8 mouse cellular contexts compared by ENCODE assay signal in genomic region chr17:27032869-27033268, GRCm38 (mm10). TPM values are rescaled to one million over a fixed set of nuclear protein-coding genes. Genes with fewer than 3 reads are reported as not detected.
DNase-seq lines count a peak whose midpoint lies in the region; ATAC-seq and TF ChIP-seq lines count a peak whose summit lies in the region.

No protein-coding gene starts in this region.

- no peaks in the 10 kb centered on the region for H3K9me3 ChIP-seq in hindbrain, embryonic 14.5 days (ENCODE audit: control insufficient read depth, low read length)

- no peak for TF ChIP-seq POLR2A in small intestine, adult 2 months (IDR thresholded peaks at IDR 0.05; ENCODE audit: low read depth, low read length)

- H3K4me1 ChIP-seq in hindbrain, embryonic 14.5 days (replicated peaks; ENCODE audit: control insufficient read depth, insufficient read depth, low read length), result peaks cover 5% of the 10 kb centered on the region
- H3K4me1 ChIP-seq in small intestine, adult 2 months (ENCODE audit: control insufficient read depth, insufficient read depth, insufficient read length, low read length), result peaks cover 9% of the 10 kb centered on the region

- peak; percentile 88 for TF ChIP-seq CTCF in small intestine, adult 2 months (IDR thresholded peaks at IDR 0.05; ENCODE audit: extremely low read depth, insufficient read length, insufficient replicate concordance, low read depth, low read length)

- 2% methylated on average over 14 of the region's 14 CpGs for WGBS in hindbrain, embryonic 14.5 days
- WGBS in small intestine, adult 2 months, result 4% methylated on average over 14 of the region's 14 CpGs

- peak; percentile 31; the same call in 1 of the 2 replicates for ATAC-seq in hindbrain, embryonic 14.5 days (ENCODE audit: low FRiP score)
- ATAC-seq in megakaryocyte progenitor cell, adult 5-6 weeks (replicated peaks; ENCODE audit: poor library complexity), result peak; percentile 57
- ATAC-seq in erythroid progenitor cell, adult 5-6 weeks (replicated peaks; ENCODE audit: low FRiP score, poor library complexity, severe bottlenecking), result no peak

- DNase-seq in WW6 (ENCODE audit: low read depth, low spot score), result peak; percentile 84
- peak; percentile 85 for DNase-seq in cerebellum, adult 9-10 months
- peak; percentile 72 to 74 for DNase-seq in frontal cortex, postnatal 25 days (ENCODE audit: low spot score in 2 of 2)
- peak; percentile 90 for DNase-seq in hindbrain, embryonic 14.5 days (ENCODE audit: low spot score)
- peak; percentile 57 to 64 for DNase-seq in layer of hippocampus, postnatal 36 days

- H3K27me3 ChIP-seq in hindbrain, embryonic 14.5 days (ENCODE audit: control insufficient read depth, insufficient read depth, low read length), result no peaks in the 10 kb centered on the region
- H3K27me3 ChIP-seq in small intestine, adult 2 months (ENCODE audit: control insufficient read depth, insufficient read depth, low read length), result no peaks in the 10 kb centered on the region

- no peak overlapping the region for H3K9ac ChIP-seq in hindbrain, embryonic 14.5 days

- no peak overlapping the region for H3K27ac ChIP-seq in hindbrain, embryonic 14.5 days
- no peak overlapping the region for H3K27ac ChIP-seq in small intestine, adult 2 months (ENCODE audit: insufficient read depth, low read depth, low read length)

- no peaks in the 10 kb centered on the region for H3K36me3 ChIP-seq in hindbrain, embryonic 14.5 days (replicated peaks; ENCODE audit: control insufficient read depth, insufficient read depth)
- no peaks in the 10 kb centered on the region for H3K36me3 ChIP-seq in small intestine, adult 2 months (ENCODE audit: control insufficient read depth, insufficient read depth, low read length)

- peak overlapping the region; percentile 21; the same call in 1 of the 2 replicates for H3K4me2 ChIP-seq in hindbrain, embryonic 14.5 days (replicated peaks)

- no peak overlapping the region for H3K4me3 ChIP-seq in hindbrain, embryonic 14.5 days (replicated peaks; ENCODE audit: low read length)
- no peak overlapping the region for H3K4me3 ChIP-seq in small intestine, adult 2 months (ENCODE audit: low read depth, low read length)

RNA-seq across cellular contexts. Expression of gene Bak1, which starts 4.1 kb away (rescaled TPM):
- 5.9 and 6.9 TPM in 2 replicates for polyA plus RNA-seq in hindbrain, embryonic 14.5 days (2014; fragmentation: Nextera tagmentation; extraction: Ambion mirVana)
- total RNA-seq in layer of hippocampus, postnatal 36 days (2021), result 10 to 100 TPM; 13.0 to 13.7 TPM
- total RNA-seq in megakaryocyte progenitor cell, adult 5-6 weeks (2015), result 130 and 135 TPM in 2 replicates
- 63.3 and 68.7 TPM in 2 replicates for total RNA-seq in megakaryocyte progenitor cell, adult 5-6 weeks (2017)
- 113 and 265 TPM in 2 replicates for polyA plus RNA-seq in small intestine, adult 2 months (2012; rRNA removed)
- 32.7 and 36.0 TPM in 2 replicates for total RNA-seq in erythroid progenitor cell, adult 5-6 weeks (2015; ENCODE audit: low replicate concordance)
- 11.4 and 12.5 TPM in 2 replicates for total RNA-seq in erythroid progenitor cell, adult 5-6 weeks (2017; ENCODE audit: low replicate concordance)

RNA-seq across cellular contexts. Expression of gene Itpr3, which starts 24.2 kb away (rescaled TPM):
- 1.2 and 1.8 TPM in 2 replicates for polyA plus RNA-seq in hindbrain, embryonic 14.5 days (2014; fragmentation: Nextera tagmentation; extraction: Ambion mirVana)
- 1 to 10 TPM; 1.6 to 1.7 TPM for total RNA-seq in layer of hippocampus, postnatal 36 days (2021)
- 3.4 and 3.6 TPM in 2 replicates for total RNA-seq in megakaryocyte progenitor cell, adult 5-6 weeks (2015)
- 5.3 and 6.2 TPM in 2 replicates for total RNA-seq in megakaryocyte progenitor cell, adult 5-6 weeks (2017)
- polyA plus RNA-seq in small intestine, adult 2 months (2012; rRNA removed), result 46.1 and 66.7 TPM in 2 replicates
- total RNA-seq in erythroid progenitor cell, adult 5-6 weeks (2015; ENCODE audit: low replicate concordance), result 1.3 and 9.0 TPM in 2 replicates
- total RNA-seq in erythroid progenitor cell, adult 5-6 weeks (2017; ENCODE audit: low replicate concordance), result 0.98 and 2.2 TPM in 2 replicates

RNA-seq across cellular contexts. Expression of gene Zbtb9, which starts 59.9 kb away (rescaled TPM):
- 9.7 and 11.1 TPM in 2 replicates for polyA plus RNA-seq in hindbrain, embryonic 14.5 days (2014; fragmentation: Nextera tagmentation; extraction: Ambion mirVana)
- 10 to 100 TPM; 15.0 to 15.6 TPM for total RNA-seq in layer of hippocampus, postnatal 36 days (2021)
- 2.9 and 5.3 TPM in 2 replicates for total RNA-seq in megakaryocyte progenitor cell, adult 5-6 weeks (2015)
- 16.3 and 22.1 TPM in 2 replicates for total RNA-seq in megakaryocyte progenitor cell, adult 5-6 weeks (2017)
- polyA plus RNA-seq in small intestine, adult 2 months (2012; rRNA removed), result 4.7 and 9.1 TPM in 2 replicates
- total RNA-seq in erythroid progenitor cell, adult 5-6 weeks (2015; ENCODE audit: low replicate concordance), result 1.4 TPM in 1 of 2 replicates, not detected in the other
- 7.1 and 8.1 TPM in 2 replicates for total RNA-seq in erythroid progenitor cell, adult 5-6 weeks (2017; ENCODE audit: low replicate concordance)
